Mouse (Mus musculus): ENCODE results near the gene Cfap43. TPM values are rescaled to one million over a fixed set of nuclear protein-coding genes. Genes with fewer than 3 reads are reported as not detected.

The Cfap43 gene
- polyA plus RNA-seq, 1 experiment from 2014 or later = 0.16 TPM

- Histone ChIP-seq H3K27me3 (replicated peaks; ENCODE audit: control insufficient read depth, insufficient read depth, low read length) (no peaks in the 10 kb centered on the region), H3K36me3 (ENCODE audit: control insufficient read depth, insufficient read depth) (no peaks in the 10 kb centered on the region), H3K9me3 (ENCODE audit: control insufficient read depth) (no peaks in the 10 kb centered on the region), H3K27ac (ENCODE audit: low read depth, low read length) (no peak overlapping the region), H3K9ac (ENCODE audit: low read depth, low read length) (no peak overlapping the region), H3K4me3 (ENCODE audit: low read depth, low read length) (no peak overlapping the region), H3K4me1 (replicated peaks; ENCODE audit: control insufficient read depth, insufficient read depth, low read length) (no peaks in the 10 kb centered on the region), H3K4me2 (replicated peaks; ENCODE audit: low read depth) (no peak overlapping the region)
- WGBS = 69% methylated on average over 4 of the region's 4 CpGs
- no peak for ATAC-seq
- no peak for TF ChIP-seq CTCF (IDR thresholded peaks at IDR 0.05; ENCODE audit: low read depth)
These were observed 15.4 kb downstream of the Cfap43 start for GRCm38 (mm10) chr19:47903679-47904078.

GRCm38 (mm10) chr19:47902316-47903201 is 16.5 kb downstream of the Cfap43 start:
- H3K27ac ChIP-seq (ENCODE audit: low read depth, low read length) = no peak overlapping the region
- H3K4me2 ChIP-seq (replicated peaks; ENCODE audit: low read depth) = no peak overlapping the region
- H3K4me3 ChIP-seq (ENCODE audit: low read depth, low read length) = no peak overlapping the region
- 67% methylated on average over 13 of the region's 13 CpGs for WGBS
- H3K27me3 ChIP-seq (replicated peaks; ENCODE audit: control insufficient read depth, insufficient read depth, low read length) = no peaks in the 10 kb centered on the region
- no peak overlapping the region for H3K9ac ChIP-seq (ENCODE audit: low read depth, low read length)
- ATAC-seq = no peak
- no peaks in the 10 kb centered on the region for H3K4me1 ChIP-seq (replicated peaks; ENCODE audit: control insufficient read depth, insufficient read depth, low read length)
- no peaks in the 10 kb centered on the region for H3K9me3 ChIP-seq (ENCODE audit: control insufficient read depth)
- TF ChIP-seq CTCF (IDR thresholded peaks at IDR 0.05; ENCODE audit: low read depth) = no peak
- H3K36me3 ChIP-seq (ENCODE audit: control insufficient read depth, insufficient read depth) = peaks cover 7% of the 10 kb centered on the region; the same call in 1 of the 2 replicates

GRCm38 (mm10) chr19:47900558-47900957 is 18.5 kb downstream of the Cfap43 start:
- Histone ChIP-seq H3K27me3 (replicated peaks; ENCODE audit: control insufficient read depth, insufficient read depth, low read length) (no peaks in the 10 kb centered on the region), H3K4me2 (replicated peaks; ENCODE audit: low read depth) (no peak overlapping the region), H3K9me3 (ENCODE audit: control insufficient read depth) (no peaks in the 10 kb centered on the region), H3K4me1 (replicated peaks; ENCODE audit: control insufficient read depth, insufficient read depth, low read length) (no peaks in the 10 kb centered on the region), H3K4me3 (ENCODE audit: low read depth, low read length) (no peak overlapping the region), H3K27ac (ENCODE audit: low read depth, low read length) (no peak overlapping the region), H3K9ac (ENCODE audit: low read depth, low read length) (no peak overlapping the region), H3K36me3 (ENCODE audit: control insufficient read depth, insufficient read depth) (peaks cover 18% of the 10 kb centered on the region; the same call in 1 of the 2 replicates)
- TF ChIP-seq CTCF (IDR thresholded peaks at IDR 0.05; ENCODE audit: low read depth) = no peak
- ATAC-seq = no peak
- WGBS = 83% methylated on average over 10 of the region's 10 CpGs

- H3K4me2 ChIP-seq (replicated peaks; ENCODE audit: low read depth) = no peak overlapping the region
- no peak overlapping the region for H3K4me3 ChIP-seq (ENCODE audit: low read depth, low read length)
- H3K27ac ChIP-seq (ENCODE audit: low read depth, low read length) = no peak overlapping the region
- H3K9me3 ChIP-seq (ENCODE audit: control insufficient read depth) = no peaks in the 10 kb centered on the region
- TF ChIP-seq CTCF (IDR thresholded peaks at IDR 0.05; ENCODE audit: low read depth) = peak; percentile 54
- H3K4me1 ChIP-seq (replicated peaks; ENCODE audit: control insufficient read depth, insufficient read depth, low read length) = no peaks in the 10 kb centered on the region
- 53% methylated on average over 6 of the region's 6 CpGs for WGBS
- no peak for ATAC-seq
- H3K36me3 ChIP-seq (ENCODE audit: control insufficient read depth, insufficient read depth) = peaks cover 19% of the 10 kb centered on the region; the same call in 1 of the 2 replicates
- H3K27me3 ChIP-seq (replicated peaks; ENCODE audit: control insufficient read depth, insufficient read depth, low read length) = no peaks in the 10 kb centered on the region
- no peak overlapping the region for H3K9ac ChIP-seq (ENCODE audit: low read depth, low read length)
These were observed 19.1 kb downstream of the Cfap43 start for GRCm38 (mm10) chr19:47900012-47900411.

- no peak for TF ChIP-seq CTCF (IDR thresholded peaks at IDR 0.05; ENCODE audit: low read depth)
- Histone ChIP-seq H3K36me3 (ENCODE audit: control insufficient read depth, insufficient read depth) (peaks cover 19% of the 10 kb centered on the region; the same call in 1 of the 2 replicates), H3K27ac (ENCODE audit: low read depth, low read length) (no peak overlapping the region), H3K4me1 (replicated peaks; ENCODE audit: control insufficient read depth, insufficient read depth, low read length) (no peaks in the 10 kb centered on the region), H3K4me3 (ENCODE audit: low read depth, low read length) (no peak overlapping the region), H3K27me3 (replicated peaks; ENCODE audit: control insufficient read depth, insufficient read depth, low read length) (no peaks in the 10 kb centered on the region), H3K9me3 (ENCODE audit: control insufficient read depth) (no peaks in the 10 kb centered on the region), H3K9ac (ENCODE audit: low read depth, low read length) (no peak overlapping the region), H3K4me2 (replicated peaks; ENCODE audit: low read depth) (no peak overlapping the region)
- no peak for ATAC-seq
- WGBS = 65% methylated on average over 8 of the region's 8 CpGs
These were observed 20.5 kb downstream of the Cfap43 start for GRCm38 (mm10) chr19:47898472-47899079.

- H3K4me3 ChIP-seq (ENCODE audit: low read depth, low read length) = no peak overlapping the region
- H3K36me3 ChIP-seq (ENCODE audit: control insufficient read depth, insufficient read depth) = peaks cover 18% of the 10 kb centered on the region; the same call in 1 of the 2 replicates
- H3K27me3 ChIP-seq (replicated peaks; ENCODE audit: control insufficient read depth, insufficient read depth, low read length) = no peaks in the 10 kb centered on the region
- no peaks in the 10 kb centered on the region for H3K9me3 ChIP-seq (ENCODE audit: control insufficient read depth)
- H3K4me2 ChIP-seq (replicated peaks; ENCODE audit: low read depth) = no peak overlapping the region
- H3K27ac ChIP-seq (ENCODE audit: low read depth, low read length) = no peak overlapping the region
- 93% methylated on average over 6 of the region's 6 CpGs for WGBS
- ATAC-seq = no peak
- no peak for TF ChIP-seq CTCF (IDR thresholded peaks at IDR 0.05; ENCODE audit: low read depth)
- H3K4me1 ChIP-seq (replicated peaks; ENCODE audit: control insufficient read depth, insufficient read depth, low read length) = 0 out of 2 replicates have a peak, but pooled peaks cover 4% of the 10 kb centered on the region
- no peak overlapping the region for H3K9ac ChIP-seq (ENCODE audit: low read depth, low read length)
These were observed 26.0 kb downstream of the Cfap43 start for GRCm38 (mm10) chr19:47893092-47893491.
